Mouse (Mus musculus): ENCODE results near the gene Tmem63a.

DNA sequence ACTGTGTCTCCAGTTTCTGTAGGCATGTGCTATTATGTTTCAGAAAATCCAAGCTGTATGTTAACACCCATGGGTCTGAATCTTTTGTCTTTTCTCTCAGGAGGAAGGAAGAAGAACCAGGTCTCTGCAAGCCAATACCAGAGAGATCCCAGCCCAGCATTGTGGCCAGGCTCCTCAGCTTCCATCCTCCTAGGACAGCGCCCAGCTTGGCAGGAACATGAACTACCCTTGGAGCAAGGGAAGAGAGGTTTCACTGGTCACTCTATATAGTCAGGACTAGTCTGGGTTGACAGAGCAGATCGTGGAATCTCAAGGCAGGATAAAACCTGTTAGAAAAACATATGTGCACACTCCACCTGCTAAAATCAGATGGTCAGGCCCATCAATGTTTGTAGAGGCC, 61.6 kb downstream of the Tmem63a start:
- TF ChIP-seq CTCF (IDR thresholded peaks at IDR 0.05; ENCODE audit: control insufficient read depth, insufficient read depth, insufficient read length), result no peak
- TF ChIP-seq USF1 (IDR thresholded peaks at IDR 0.05; ENCODE audit: low read depth), result no peak
- TF ChIP-seq MYOD1 (IDR thresholded peaks at IDR 0.05; ENCODE audit: control insufficient read depth, insufficient read length, low read depth), result no peak
- no peak for TF ChIP-seq MYOG (IDR thresholded peaks at IDR 0.05; ENCODE audit: control insufficient read depth, extremely low read depth, insufficient read length)
- TF ChIP-seq MAX (IDR thresholded peaks at IDR 0.05), result no peak
- no peak for TF ChIP-seq CEBPB (IDR thresholded peaks at IDR 0.05; ENCODE audit: low read depth)

All from C2C12 (cell line).